Mouse (Mus musculus) thymus, adult 2 months (tissue): ENCODE results near the gene Rnf157.

Experiments
- CTCF ChIP-seq: fragments of 200-500 bp; IDR thresholded peaks from 2 replicates; pipeline ENCODE4 v1.5.1; 2012; ENCODE audit warnings: mild to moderate bottlenecking, control low read depth, low read length, moderate library complexity, borderline replicate concordance; ENCODE audit not compliant: control insufficient read depth, poor library complexity, insufficient read depth; ENCODE audit errors: extremely low read depth
- POLR2A ChIP-seq: fragments of 200-500 bp; IDR thresholded peaks from 2 replicates; pipeline ENCODE4 v1.6.1; 2012; ENCODE audit warnings: mild to moderate bottlenecking, low read length, control low read depth, moderate library complexity; ENCODE audit not compliant: control insufficient read depth, poor library complexity, insufficient read depth; ENCODE audit errors: extremely low read depth

- peak; percentile 40; the same call in 1 of the 2 replicates for TF ChIP-seq CTCF
- TF ChIP-seq POLR2A, result peak; percentile 35; the same call in 1 of the 2 replicates
These were observed at the start of gene Rnf157 for GRCm38 (mm10) chr11:116412904-116413630.
